Mouse (Mus musculus) adipocyte (in vitro differentiated cells): ENCODE measurements around the gene Txnl4b.

ENCODE experiments used
- DNase-seq: peaks from one replicate; pipeline ENCODE4 v3.0.0-alpha.2; 2016; ENCODE audit warnings: low spot score

Txnl4b gene

DNA sequence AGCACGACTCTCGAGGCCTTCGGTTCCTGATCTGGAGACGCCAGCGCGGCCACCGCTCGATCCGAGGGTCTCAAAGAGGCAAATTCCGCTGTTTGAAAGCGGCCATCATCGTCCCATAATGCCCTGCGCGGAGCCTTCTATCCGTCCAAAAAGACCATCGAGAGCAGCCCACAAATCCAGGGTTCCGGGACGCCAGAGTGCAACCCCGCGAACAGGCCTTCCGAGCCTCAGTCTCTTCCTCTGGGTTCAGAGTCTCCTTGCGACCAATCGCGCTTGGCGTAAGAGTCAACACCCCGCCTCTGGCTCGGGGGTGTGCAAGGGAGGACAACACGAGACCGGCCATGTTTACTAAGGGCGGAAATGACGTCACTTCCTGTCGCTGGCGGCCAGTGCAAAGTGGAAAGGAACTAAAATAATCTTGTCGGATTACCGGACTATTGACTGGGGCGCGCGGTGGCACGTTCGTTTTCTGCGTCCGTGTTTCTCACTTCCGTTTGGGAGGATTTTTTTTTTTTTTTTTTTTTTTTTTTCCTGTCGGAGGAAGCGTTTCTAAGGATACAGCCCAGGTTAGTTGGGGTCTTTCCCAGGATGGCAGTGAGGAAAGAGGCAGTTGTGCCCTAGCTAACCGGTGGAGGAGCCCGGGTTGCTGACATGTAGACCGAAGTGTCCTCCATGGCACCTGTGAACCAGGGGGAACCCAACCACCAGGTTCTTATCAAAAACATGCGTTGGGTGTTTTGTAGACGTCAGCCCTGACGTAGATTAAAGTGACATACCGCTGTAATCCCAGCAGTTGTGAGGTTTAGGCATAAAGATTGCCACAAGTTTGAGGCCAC, at the start of gene Txnl4b, which contains the start of gene Dhx38:
Gene Txnl4b, plus strand, starts transcription at position 395 of the 836 bp plus-strand sequence.
Gene Dhx38, minus strand, starts transcription at position 364 of the 836 bp plus-strand sequence.
- DNase-seq: peak; percentile 100

DNA sequence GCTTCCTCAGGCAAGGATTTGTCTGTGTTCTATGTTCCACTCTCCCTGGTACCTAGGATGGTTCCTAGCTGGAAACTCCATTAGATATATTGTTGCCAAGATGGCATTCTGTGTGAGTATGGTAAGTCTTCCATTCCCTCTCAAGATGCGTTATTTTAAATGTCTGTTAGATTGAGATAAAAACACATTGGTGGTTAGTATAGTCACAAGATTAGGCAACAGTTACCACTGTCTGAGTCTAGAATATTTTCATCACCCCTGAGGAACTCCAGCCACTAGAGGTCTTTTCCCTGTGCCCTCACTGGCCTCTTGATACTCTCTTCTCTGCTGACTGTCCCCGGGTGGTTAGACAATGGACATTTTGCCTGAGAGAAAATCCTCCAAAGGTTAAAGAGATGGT, 41.7 kb upstream of the Txnl4b start:
- DNase-seq: no peak

DNA sequence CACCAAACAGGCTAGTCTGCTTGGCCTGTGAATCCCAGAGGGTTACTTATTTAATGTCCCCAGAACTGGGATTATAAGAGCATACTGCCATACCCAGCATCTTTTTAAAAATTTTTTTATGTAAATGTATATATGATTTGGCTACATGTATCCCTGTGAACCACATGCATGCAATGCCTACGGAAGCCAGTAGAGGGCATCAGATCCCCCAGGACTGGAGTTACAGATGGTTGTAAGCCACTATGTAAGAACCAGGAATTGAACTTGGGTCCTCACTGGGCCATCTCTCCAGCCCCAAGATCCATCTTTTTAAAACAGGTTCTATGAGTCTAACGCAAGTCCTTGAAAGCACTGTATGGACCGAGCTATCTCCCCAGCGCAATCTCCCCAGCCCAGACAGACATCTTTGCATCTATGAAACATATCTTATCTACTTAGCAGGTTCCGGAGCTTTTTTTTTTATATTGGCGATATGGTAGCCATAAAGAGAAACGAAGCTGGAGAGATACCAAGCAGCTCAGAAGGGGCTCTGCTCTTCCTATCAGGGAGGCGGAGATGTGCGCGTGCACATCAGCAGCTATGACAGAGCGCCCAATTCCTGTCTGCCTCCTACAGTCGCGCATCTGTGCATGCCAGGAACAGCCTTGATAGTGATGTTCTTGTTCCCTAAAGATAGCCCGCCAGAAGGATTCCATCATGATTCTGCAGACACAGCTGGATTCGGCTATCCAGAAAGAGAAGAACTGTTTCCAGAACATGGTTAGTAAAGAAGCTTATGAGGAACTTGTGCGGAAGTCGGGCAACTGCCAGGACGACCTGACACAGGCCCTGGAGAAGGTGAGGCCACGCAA, 30.3 kb upstream of the Txnl4b start:
- DNase-seq: peak; percentile 41

DNA sequence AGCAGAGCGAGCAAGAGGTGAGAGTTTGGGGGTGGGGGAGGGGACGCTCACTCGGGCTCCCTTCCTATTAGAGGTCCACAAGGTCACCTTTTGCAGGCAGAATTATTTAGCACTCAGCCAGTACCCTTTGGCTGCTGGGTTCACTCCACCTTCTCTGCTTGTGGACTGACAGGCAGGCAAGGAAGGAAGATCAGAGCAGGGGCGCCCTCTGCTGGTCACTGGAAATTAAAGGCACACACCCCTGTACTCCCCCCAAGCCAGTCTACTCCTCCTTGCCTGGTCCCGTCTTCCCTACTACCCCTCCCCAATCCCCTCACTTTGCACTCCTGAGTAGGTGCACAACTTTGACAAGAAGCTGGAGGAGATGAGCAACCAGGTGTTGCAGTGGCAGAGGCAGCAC, 29.0 kb upstream of the Txnl4b start:
- DNase-seq: peak; percentile 77

DNA sequence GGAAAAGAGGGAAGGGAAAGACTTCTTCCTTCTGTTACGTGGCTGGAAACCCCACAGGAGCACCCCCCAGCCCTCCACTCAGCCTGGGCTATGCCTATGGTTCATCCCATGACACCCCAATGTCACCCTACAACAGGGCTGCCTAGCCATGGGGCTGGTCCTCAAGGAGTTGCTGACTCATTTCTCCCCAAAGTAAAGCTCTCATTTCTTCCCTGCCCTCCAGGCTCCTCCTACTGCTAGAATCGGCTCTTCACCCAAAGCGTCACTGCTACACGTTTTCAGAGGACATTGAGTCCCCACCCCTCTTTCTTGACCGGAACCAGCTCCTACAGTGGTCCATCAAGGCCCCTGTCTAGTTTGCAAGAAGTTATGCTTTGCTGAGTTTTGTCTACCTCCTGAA, 23.5 kb upstream of the Txnl4b start:
- no peak for DNase-seq

DNA sequence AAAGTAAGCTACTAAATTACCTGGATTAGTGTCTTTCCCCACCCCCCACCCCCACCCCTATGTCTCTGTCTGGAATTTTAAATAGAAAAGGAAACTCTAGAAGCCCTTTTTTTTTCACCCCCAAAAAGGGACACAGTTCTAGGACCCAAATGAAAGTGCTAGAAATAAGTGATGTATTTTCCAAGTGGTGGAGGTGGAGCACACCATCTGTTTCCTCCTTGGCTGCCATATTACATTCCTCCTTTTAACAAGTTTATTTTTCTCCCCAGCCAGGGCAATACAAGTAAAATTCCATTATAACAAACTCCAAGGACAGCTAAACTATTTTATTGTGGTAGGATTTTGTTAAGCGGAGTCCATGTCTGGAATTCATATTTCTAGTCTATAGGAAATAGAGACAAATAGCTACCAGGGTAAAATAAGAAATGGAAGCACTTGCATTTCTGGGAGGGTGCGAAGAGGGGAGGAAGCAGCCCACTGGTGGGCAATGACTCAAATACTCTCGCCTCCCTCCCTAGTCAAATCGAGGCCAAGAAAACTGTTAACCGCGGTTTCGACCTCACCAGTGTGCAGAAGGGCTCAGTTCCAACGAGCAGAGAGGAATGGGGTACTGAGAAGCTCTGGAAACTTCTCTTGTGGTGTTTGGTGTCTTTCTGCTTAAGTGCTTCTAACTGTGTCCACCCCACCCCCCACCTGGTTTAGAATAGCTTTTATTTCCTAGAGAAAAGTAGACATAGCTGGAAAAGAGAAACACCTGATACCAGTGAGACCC, 22.8 kb upstream of the Txnl4b start:
- no peak for DNase-seq

DNA sequence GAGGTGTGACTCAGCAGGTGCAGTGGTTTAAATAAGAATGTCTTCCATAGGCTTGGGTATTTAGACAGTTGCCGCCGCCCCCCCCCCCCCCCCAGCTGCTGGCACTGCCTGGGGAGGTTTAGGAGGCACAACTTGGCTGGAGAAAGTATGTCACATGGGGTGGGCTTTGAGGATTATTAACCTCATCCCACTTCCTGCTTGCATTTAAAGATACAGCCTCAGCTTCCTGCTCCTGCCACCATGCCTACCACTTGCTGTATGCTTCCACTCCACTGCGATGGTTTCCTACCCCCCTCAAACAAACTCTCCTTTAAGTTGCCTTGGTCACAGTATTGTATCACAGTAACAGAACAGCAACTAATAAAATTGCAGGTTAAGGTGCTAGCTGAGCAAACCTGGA, 21.6 kb upstream of the Txnl4b start:
- no peak for DNase-seq

DNA sequence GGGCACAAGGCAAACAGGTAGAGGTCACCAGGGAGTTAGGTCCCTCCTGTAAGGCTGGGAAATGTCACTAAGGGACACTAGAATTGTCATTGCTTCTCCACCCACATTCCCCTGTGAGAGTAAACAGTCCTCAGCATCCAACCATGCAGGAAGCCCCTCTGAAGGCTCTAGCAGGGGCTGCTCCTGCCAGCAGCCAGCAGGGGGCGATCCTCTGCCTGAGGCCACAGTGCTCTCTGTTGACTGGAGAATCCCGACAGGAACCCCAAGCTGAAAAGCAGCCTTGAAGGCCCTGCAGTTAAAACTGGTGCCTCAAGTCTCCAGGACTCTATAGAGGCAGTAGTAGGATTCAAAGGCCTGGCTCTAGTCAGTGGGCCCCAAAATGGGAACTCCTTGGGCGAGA, 14.0 kb upstream of the Txnl4b start:
- DNase-seq: no peak

DNA sequence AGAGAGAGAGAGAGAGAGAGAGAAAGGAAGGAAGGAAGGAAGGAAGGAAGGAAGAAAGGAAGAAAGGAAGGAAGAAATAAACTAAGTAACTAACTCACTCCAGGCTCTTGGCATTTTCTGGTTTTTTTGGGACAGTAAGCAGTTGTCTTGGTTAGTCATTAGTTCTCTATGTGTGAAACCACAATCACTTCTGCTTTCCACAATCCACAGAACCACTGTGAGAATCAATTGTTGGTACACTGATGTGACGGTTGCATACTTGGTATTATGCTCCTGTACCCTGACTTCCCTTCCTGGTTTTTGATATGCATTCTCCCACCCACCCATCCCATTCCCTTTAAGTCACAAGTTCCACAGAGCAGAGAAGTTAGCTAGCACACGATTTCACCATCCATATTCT, 1.8 kb upstream of the Txnl4b start:
- no peak for DNase-seq

DNA sequence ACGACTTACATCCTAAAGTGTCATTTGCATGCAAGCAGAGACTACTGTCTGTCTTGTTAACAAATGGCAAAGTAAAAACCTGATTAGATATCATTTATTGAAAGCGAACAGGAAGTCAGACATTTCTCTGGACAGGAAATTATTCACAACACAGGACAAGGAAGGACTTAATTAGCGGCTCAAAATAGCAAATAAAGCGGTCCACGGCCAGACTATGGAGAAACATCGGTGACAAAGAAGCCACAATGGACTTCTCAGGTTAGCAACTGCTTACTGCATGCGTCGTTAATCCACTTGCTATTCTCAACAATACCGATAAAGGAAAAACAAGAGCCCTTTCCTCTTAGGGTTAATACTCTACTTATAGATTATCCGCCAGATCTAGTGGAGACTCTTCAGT, 926 bp upstream of the Txnl4b start:
- DNase-seq: no peak

DNA sequence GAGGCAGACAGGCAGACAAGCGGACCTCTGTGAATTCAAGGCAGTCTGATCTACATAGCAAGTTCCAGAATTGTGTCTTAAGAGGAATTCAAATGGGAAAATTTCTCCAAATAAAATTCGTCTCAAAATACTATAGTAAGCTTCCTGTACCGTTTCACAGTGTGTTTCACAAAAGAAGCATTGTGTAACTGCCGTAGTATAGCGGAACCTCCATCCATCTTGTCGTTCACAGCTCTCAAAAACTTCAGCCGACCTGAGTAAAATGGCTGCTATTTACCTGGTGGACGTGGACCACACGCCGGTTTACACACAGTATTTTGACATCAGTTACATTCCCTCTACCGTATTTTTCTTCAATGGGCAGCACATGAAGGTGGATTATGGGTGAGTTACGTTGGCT, 5.4 kb downstream of the Txnl4b start:
- no peak for DNase-seq

DNA sequence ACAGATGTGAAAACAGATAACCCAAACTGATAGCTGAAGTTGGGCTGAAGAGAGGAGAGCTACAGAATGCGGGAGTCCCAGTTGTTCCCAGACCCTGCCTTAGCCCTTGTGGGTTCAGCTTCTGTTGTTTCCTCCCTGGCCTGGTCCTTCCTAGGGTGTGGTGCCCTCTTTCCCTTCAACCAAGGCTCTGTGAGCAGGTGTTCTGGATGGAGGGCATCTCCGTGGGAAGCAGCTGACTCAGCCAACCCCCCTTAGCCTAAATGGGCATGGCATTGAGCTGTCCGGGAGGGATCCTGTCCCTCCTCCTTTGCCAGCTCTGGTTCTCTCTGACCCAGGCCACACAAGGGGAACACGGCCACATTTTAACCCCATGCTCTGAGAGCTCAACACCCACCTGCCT, 10.6 kb downstream of the Txnl4b start:
- DNase-seq: no peak

DNA sequence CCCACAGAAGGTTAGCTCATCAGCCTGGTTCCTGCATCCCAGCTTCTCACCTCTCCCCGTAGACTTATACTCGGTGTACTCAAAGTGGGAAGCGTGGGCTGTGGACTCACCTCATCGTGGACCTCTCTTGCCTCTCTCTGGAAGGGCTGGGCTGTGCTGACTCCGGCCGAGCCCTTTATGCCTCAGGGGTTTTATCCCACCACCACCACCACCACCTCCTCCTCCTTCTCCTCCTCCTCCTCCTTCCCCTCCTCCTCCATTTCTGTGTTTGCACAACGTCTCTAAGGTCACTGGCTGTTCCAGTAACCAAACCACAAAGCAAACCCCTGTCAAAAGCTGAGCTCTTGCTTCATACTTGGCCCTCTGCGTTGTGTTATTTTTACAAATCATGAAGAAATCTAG, 13.2 kb downstream of the Txnl4b start, which contains the start of gene Hp:
Gene Hp, minus strand, starts transcription at position 273 of the 402 bp plus-strand sequence.
- DNase-seq: peak; percentile 81

DNA sequence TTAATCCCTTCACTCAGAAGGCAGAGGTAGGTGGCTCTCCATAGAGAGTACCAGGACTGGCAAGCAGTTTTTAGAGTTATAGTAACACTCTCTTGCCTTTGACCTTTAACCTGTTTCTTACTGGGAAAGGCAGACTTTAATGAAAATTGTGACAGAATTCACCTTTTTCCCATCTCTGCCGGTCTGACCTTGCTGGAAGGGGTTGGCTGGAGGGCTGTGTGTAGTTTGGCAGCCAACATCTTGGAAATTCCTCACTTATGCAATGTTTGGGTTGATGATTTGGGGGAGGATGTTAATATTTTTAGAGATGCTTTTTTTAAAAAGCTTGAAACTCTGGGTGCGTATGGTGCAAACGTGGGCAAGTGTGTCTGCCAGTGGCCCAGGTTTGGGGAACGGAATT, 18.6 kb downstream of the Txnl4b start:
- peak; percentile 45 for DNase-seq

DNA sequence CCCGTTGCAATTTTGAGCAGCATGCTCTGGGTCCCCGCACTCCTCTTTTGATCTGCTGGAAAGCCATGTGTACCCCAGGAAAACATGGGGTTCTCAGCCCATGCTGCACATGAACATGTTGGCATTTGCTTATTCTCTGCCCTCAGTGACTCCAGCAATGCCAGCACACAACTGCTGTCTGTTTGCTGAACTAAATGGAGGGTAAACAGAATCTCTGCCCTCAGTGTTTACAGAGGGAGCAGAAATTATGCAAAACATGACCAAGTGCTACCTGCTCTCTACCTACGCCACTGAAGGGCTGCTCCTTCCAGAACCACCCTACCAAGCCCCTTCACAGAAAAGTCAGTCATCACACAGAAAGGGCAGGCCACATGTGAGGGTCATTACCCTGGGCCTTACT, 19.1 kb downstream of the Txnl4b start:
- no peak for DNase-seq

DNA sequence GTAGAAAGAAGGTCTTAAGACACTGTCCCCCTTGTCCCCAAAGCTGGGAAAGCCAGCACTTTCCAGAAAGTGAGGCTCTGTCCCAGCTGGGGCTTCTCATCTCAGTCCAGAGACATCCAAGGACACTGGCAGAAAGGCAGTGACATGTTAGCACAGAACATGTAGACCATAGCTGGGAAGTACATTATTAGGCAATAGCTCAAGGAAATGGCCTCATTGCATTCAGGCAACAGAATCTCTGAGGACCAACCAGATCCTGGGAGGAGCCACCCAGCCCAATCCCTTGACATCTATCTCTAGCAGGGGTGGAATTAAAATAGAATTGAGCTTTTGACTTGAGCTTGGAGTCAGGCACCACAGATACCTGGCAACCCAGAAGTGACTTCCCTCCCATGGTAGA, 20.0 kb downstream of the Txnl4b start:
- DNase-seq: peak; percentile 59

DNA sequence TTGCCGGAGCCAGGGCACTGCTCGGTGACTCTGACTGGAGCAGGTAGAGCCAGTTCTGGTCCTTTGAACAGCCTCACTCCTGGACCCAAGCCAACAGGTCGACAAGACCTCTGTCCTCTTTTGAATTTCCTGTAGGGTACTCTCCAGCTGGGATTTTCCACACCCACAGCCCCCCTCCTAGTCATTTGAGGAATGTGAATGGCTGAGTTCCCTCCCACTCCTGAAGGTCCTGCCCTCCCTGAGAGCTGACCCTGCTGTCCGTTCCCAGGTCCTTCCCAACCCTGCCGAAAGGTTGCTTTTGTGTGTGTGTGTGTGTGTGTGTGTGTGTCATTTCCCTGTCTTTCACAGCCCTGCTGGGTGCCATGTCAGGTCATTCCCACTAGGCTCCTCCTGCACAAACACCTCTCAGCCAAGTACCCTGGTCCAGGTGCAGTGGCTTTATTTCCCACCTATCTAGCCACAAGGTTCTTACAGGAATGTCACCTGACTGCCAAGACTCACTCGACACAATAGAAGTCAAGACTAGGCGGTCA, 21.3 kb downstream of the Txnl4b start:
- no peak for DNase-seq

DNA sequence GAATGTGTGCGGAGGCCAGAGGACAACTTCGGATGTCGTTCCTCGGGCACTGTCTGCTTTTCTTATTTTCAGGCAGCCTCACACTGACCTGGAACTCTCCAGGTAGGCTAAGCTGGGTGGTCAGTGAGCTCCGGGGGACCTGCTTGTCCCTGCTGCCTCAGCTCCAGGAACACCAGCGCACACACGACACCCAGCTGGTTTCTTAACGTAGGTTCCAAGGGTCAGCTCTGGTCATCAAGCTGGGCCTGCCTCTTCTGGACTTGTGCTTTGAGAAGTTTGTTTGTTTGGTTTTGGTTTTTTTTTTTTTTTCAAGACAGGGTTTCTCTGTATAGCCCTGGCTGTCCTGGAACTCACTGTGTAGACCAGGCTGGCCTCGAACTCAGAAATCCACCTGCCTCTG, 25.2 kb downstream of the Txnl4b start:
- no peak for DNase-seq

DNA sequence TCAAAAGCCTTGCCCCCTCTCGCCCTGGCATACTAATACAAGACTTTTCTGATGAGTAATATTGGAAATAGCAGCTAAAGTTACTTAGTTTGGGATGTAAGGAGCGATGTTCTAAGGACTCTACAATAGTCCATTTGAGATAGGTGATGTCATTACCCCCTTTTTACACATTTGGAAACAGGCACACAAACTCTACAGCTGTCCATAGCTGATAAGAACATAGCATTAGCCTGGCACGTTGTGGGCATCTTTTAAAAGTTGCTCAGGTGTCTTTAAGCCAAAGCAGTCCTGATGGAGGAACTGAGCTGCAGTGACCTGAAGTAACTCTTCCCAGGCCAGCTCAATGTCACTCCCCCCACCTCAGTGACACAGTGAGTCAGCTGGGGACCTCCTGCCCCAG, 25.7 kb downstream of the Txnl4b start:
- DNase-seq: no peak

DNA sequence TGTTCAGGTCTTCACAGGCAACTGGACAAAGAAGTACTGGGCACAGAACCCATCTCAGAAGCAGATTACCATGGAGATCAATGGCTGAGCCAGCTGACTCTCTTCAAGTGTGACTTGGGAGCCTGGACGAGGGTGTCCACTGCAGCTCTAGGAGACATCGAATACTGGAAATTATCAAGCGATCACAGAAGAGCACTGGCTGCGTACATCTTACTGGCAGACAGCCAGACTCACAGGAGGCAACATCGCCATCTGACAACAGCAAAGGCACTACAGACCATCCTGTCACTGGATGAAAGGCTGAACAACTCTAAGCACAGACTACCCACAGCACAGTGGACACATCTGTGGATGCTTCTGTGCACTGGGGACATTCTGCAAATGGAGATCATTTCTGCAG, 26.5 kb downstream of the Txnl4b start:
- no peak for DNase-seq

DNA sequence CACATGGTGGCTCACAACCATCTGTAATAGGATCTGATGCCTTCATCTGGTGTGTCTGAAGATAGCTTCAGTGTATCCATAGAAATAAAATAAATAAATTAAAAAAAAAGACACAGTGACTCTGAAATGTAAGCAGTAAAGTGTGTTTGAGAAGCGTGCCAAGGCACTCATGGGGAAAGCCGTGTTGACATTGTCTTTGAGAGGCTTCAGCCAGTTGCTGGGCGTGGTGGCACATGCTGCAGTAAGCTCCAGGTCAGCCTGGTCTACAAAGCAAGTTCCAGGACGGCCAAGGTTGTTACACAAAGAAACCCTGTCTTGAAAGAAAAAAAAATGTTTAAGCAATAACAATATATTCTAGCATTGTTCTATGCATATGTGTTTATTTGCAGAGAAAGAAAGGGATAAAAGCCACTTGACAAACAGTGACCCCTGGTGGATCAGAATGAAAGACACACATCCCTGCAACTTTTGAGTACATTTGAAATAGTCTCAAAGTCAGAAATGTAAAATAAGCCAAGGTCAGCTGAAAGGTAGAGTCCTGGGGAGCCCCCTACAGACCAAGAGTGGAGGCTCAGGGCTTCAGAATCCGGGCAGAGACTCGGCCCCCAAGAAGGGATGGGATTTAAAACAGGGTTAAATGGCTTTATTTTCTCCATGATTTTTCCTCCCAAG, 27.6 kb downstream of the Txnl4b start:
- DNase-seq: peak; percentile 73
